Mouse (Mus musculus) retina, postnatal 1 day (tissue): ENCODE results near the gene Plrg1.

Experiments used
- DNase-seq: peaks from one replicate; pipeline ENCODE4 v3.0.0-alpha.2; 2012

Plrg1 gene

DNA sequence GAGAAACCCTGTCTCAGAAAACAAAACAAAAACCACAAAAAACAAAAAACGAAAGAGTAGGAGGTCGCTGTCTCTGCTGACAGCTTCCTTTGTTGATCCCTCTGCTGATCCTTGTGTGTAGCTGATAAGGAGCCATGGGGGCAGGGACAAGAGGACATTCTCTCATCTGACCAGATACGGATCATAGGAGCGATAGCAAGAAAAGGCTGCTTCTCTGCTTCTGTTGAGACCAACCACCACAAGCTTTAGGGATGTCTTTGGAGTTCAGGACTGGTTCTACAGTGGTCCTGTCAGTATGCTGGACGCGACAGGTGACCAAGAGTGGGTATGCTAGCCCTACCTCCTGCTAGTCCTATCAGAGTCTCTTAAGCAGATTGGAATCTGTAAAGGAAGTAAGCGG, 2.2 kb upstream of the Plrg1 start:
- no peak for DNase-seq

DNA sequence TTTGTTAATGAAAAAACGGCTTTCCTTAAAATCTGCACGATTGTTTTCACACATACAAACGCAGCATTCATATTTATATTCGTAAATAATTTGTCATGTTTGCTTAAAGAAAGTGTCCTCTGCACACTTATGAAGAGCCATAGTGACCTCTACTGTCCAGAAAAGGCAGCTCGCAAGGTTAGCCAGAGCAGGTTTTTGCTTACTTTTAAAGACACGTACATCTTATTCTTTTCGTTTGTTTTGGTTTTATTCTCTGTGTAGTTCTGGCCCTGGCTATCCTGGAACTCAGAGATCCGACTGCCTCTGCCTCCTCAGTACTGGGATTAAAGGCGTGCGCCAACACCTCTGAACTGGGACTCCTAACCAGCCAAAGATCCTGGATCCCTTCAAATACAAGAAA, 1.6 kb upstream of the Plrg1 start:
- peak; percentile 64 for DNase-seq

DNA sequence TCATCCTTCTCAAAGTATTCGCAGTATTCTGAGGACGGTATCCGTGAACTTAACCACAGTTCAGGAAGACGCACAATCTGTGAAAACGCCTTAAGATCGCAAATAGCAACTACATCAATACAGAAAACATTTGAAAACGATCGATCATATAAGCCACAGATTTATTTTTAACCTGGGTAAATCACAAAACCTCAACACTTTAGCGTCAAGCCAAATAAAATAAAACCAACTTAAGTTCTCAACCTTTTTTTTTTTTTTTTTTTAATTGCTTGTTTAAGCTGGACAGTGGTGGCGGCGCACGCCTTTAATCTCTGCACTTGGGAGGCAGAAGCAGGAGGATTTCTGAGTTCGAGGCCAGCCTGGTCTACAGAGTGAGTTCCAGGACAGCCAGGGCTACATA, 563 bp upstream of the Plrg1 start:
- DNase-seq, result no peak

DNA sequence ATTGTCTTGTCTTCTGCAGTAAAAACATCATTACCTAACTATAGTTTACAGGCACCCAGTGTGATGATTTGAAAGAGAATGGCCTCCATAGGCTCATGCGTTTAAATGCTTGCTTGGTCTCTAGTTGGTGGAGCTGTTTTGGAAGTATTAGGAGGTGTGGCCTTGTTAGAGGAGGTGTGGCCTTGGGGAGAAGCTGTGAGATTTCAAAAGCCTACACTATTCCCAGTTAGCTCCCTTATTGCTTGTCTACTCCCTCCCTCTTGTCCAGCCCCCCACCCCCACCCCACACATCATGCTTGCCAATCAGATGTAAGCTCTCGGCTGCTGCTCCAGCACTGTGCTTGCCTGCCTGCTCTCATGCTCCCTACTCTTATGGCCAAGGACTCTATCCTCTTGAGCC, 1.7 kb downstream of the Plrg1 start:
- DNase-seq, result no peak

DNA sequence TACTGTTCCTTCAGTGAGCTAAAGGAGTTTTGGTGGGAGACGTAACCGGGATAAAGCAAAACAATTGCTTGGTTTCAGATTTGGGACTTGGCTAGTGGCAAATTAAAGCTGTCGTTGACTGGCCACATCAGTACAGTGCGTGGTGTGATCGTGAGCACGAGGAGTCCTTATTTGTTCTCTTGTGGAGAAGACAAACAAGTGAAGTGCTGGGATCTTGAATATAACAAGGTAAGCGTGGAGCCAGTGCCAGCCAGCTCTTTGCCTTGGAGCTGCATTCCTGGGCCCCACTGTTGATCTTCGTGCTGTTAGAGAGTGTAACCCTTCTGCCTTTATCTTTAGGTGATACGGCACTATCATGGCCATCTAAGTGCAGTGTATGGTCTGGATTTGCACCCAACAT, 12.6 kb downstream of the Plrg1 start:
- no peak for DNase-seq

DNA sequence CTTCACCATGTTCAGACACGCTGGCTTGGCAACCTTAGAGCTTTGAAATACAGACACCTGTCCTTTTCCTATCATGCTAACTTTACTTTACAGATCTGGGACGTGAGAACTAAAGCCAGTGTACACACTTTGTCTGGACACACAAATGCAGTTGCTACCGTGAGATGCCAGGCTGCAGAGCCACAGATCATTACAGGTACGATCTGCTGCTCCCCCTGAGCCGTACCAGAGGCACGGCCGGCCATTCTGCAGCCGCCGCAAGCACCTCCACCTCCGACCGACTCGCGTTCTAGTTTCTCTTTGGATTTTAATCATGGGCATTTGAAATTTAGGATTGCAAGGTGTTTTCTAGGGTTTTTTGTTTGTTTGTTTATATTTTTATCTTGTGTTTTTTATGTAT, 13.5 kb downstream of the Plrg1 start:
- DNase-seq, result no peak

DNA sequence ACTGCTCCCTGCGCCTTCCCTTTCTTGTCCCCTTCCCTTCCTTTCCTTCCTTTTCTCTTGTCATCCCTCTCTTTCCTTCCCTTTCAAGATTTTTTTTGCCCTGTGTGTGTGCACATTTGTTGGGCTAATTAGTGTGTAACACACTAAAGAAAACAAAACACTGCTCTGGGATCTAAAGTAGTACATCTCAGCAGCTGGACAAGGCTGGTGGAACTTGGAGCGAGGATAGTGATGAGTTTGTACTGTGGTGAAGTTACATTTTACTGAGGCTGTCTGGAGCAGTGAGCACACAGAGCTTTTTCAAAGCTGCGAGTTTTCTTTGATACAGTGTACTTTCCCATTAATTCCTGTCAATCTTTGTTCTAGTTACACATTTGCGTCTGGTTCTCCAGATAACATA, 14.9 kb downstream of the Plrg1 start:
- DNase-seq, result no peak

DNA sequence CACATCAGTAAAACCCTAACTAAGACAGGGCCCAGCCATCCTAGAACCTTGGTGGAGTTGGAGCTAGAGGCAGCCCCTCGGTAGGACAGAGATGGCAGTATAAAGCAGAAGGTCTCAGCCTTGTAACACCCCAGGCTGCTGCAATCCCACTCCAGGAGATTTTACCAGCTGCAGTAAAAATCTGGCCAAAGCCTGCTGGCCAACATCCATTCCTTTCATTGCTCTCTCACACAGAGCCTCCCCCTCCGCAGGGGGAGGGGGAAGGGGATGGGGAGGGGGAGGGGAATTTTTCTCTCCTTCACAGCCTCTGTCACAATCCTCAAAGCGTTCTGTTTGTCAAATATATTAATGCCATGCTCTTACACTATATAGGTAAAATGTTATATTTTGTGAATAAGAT, 21.2 kb downstream of the Plrg1 start:
- no peak for DNase-seq

DNA sequence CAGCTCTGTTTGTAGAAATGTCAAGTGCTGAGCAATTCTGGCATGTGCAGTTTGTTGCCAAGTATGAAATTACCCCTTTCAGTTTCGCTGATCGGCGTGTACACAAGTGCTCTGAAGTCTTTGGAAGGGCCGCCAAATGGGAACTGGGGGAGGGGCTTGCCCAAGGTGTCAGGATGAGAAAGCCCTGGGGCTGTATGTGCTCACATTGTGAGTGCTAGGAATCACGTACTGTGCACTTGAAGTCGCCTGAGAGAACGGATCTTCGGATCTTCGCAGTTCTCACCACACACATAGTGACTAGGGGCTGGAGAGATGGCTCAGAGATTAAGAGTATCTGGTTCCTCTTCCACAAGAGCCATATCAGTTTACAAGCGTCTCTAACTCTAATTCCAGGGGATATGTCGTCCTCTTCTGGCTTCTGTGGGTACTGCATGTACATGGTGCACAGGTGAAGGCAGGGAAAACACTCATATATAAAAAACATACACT, 25.3 kb downstream of the Plrg1 start:
- DNase-seq, result peak; percentile 71

DNA sequence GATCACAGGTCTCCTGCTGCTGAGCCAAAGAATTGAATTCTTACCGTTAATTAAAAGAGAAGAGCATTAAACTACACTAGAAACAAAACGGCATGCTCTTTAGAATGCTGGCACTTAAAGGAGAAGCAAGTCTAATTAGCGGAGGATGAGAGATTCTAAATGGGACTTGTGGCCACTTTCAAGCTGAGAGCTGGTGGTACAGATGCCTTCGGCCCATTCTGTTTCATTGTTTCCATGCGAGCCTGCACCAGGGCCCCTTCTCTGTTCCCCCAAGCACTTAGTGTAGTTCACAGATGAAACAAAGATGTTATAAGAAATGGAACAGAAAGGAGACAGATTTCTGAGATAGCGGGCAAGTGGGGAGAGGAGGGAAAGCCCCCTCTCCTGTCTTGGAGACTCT, 42.3 kb downstream of the Plrg1 start:
- peak; percentile 17 for DNase-seq

DNA sequence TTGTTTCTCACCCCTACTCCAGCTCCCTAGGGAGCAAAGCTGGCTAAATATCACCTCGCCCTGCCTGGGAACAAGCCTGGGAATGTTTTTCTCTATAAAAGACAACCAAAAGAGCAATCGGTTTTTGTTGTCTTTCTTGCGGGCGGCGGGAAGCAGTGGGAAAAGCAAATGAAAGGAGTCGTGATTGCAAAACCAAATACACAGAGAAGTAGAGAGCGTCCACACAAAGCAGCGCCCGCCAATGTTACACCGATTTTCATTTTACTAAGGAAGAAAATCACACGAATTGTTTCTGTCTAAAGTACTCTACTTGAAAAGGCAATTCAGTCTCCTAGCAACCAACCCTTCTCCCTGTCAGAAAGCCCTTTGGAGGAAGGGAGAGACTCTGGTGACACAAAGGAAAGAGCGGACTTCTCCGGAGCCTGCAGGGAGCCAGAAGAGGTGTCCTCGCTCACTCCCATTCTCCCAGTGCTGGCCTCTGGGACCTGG, 43.3 kb downstream of the Plrg1 start:
- peak; percentile 54 for DNase-seq

DNA sequence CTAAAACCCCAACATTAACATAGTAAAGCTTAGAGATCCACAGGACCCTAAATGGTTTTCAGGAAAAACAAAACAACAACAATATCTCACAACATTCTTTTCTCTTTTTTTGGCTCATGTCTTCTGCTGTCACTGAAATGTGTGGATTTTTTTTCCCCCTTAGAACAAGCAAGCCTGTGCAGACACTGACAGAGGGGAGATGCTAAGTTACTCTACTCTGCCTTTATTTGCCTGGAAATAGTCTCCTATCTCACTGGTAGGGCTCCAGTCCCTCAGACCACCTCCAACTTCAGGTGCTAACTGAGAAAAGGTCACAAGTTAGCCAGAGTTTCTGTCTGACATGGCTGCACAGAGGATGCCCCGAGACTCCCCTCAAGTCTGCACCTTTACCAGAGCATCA, 43.8 kb downstream of the Plrg1 start:
- no peak for DNase-seq

DNA sequence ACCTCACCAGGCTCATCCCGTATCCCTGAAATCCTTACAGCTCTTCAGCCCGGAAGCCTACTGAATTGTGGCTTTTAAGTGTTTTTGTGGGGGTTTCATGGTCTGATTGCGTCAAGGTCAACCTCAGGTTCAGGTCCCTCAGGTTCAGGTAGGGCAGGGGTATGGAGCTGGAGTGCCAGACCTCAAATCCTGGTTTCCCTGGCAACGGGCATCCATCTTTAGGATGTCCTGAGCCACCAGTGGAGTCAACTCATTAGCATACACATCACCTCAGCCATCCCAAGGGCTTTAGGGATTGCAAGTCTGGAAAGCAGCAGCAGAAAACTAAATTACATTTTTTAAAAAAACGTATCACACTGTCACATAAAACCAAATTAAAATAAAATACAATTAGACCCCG, 44.3 kb downstream of the Plrg1 start:
- DNase-seq, result no peak

DNA sequence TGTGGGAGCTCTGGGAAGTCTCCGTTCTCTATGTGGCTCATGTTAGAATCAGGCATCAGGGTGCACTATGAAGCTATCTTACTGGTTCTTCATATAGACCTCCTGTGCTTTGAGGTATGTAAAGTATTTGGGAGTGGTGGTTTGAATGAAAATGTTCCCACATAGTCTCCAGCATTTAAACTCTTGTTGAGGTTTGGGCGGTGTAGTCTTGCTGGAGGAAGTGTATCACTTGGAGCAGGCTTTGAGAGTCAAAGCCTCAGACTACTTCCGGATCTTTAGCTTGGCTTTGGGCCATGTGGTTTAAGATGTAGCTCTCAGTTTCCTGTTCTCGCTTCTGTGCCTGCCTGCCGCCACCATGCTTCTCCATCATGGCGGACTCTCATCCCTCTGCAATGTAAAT, 47.0 kb downstream of the Plrg1 start:
- no peak for DNase-seq

DNA sequence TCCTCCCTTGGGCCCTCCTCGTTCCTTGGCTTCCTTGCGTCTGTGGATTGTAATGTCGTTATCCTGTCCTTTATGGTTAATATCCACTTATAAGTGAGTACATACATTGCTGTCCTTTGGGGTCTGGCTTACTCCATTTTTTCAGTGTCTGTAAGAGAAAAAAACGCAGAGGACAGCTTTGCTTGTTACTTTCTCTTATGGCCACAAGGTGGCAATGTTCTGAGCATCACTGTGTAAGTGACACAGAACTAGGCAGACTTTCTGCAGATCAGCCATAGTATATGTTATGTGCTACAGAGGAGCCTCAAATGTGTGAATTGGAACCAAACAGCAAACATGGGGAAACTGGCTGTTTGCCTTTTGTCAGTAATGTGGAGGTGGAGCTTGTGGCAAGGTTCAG, 54.8 kb downstream of the Plrg1 start:
- DNase-seq, result peak; percentile 71

DNA sequence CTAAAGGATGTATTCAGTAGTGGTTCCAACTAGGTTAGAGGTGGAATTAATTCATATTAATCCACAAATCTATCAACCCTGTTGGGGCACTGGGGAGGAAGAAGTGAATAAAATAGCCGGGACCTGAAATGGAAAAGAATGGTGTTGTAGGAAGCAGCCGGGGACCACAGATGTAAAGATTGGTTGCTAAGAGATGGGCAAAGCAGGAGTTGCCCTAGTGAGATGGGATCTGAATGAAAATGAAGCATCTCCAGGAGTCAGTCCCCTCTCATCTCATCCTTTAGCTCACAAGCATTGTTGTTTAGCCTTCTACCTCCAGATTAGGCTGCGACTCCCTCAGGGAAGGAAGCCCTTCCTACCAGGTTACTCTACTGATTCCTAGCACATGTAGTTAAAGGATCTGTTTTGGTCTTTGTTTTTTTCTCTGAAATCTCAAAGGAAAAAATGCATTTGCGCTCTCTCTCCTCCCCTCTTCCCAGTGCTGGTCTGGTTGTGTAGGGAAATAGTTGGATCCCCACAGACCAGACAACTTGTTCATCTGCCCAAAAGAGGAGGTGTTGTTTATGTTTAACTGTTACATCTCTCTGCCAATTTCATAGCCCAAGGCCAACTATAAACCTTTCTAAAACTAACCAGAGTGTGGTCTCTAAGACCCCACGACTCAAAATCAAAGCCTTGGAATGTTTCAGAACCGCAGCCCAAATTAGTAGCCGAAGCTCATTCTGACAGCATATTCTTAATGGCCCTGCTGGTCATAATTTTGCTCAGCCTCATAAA, 56.4 kb downstream of the Plrg1 start:
- DNase-seq, result no peak

DNA sequence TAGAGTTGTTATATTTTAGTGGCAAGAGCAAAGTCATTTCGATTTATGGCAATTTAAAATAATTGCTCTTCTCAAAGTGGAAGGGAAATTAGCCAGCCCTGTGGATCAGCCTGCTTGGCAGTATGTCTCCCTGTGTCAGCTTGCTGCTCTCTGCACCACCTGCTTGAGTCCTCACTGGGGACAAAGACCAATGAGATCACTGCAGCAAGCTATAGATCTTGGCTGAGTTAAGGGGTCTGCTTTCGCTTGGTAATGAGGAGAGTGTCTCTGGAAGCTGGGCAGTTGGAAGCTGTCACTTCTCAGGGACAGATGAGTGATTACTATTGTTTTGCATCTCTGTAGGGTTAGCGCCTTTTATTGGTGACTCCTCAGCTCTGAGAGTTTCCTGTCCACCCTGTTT, 57.5 kb downstream of the Plrg1 start:
- DNase-seq, result peak; percentile 51

DNA sequence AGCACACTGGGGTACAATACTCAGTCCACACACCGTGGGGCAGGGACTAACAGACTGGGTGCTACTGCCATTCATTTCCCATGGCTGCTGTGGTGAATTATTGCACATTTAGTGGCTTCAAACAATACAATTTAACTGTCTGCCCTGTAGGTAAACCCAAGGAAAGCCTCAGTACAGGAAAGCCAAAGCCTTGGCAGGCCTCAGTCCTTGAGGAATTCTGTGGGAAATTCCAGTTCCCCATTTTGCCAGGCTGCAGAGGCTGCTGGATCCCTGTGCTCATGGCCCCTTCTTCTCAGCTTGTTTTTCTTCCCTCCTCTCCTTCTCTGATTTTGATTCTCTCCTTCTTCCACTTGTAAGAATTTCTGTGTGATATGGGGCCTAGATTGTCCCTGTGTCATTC, 59.6 kb downstream of the Plrg1 start:
- DNase-seq, result no peak

DNA sequence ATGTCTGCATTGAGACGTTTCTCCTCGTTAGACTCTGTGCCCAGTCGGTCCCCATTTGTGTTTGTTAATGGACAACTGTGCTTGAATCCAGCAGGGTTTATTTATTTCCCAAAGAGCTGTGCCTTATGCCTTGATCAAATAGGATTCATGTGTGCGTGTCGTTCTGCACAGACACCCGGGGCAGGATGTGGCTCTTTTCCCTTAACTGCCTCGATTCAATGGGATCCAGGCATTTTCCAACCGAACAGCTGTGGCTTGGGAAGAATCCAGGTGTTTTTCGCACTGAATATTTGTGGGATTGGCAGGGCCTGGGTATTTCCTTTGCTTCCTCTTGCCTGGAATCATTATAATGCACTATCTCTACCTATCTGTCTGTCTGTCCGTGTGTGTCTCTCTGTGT, 62.3 kb downstream of the Plrg1 start:
- no peak for DNase-seq
